In genomic region chr4:114420154-114420553, GRCm38 (mm10) we compare ENCODE assay signal across 11 mouse cellular contexts. TPM values are rescaled to one million over a fixed set of nuclear protein-coding genes. Genes with fewer than 3 reads are reported as not detected.
"Had no signal": no experiment of that assay in that cellular context is flagged by ENCODE, and none has a peak within 500 bp of the region (broad histone marks: within the 10 kb centered on the region; RNA-seq: fewer than 3 reads in every experiment).

No protein-coding gene starts in this region.

- DNase-seq: liver, postnatal 0 days; lung, adult 2 months; lung, postnatal 14 days; lung, postnatal 4 days; midbrain, embryonic 14.5 days; right cerebral cortex, postnatal 14 days; thymus, adult 2 months; thymus, postnatal 25 days; thymus, postnatal 4 days had no signal

RNA-seq across cellular contexts. Expression of gene Trabd2b, which starts 13.6 kb away (rescaled TPM):
- total RNA-seq: megakaryocyte-erythroid progenitor cell, adult 5-6 weeks; neutrophil, adult 5-6 weeks had no signal
